Mouse (Mus musculus) MEL (cell line): Measurements from ENCODE around the gene Gm10722.
"Not testable (repeated sequence)": the region's sequence is repeated elsewhere in the genome, so short reads cannot be mapped to it uniquely, and the experiment has no call there.

ENCODE experiments used
- CHD2 ChIP-seq: IDR thresholded peaks from 2 replicates; pipeline ENCODE4 v1.6.1; 2011; ENCODE audit warnings: low read length, improper control_type of control experiment
- CTCF ChIP-seq, 3 experiments: IDR thresholded peaks in 2 of 3; conservative IDR thresholded peaks in 1 of 3; 2 replicates each; pipeline ENCODE4 v1.5.1; 2011 to 2012; ENCODE audit warnings: low read length in 3 of 3, low read depth in 2 of 3, mild to moderate bottlenecking in 2 of 3, improper control_type of control experiment in 1 of 3, inconsistent platforms in 1 of 3, mixed read lengths in 1 of 3, moderate library complexity in 1 of 3; ENCODE audit not compliant: control insufficient read depth in 1 of 3, insufficient read depth in 1 of 3, poor library complexity in 1 of 3, severe bottlenecking in 1 of 3
- E2F4 ChIP-seq: IDR thresholded peaks from 2 replicates; pipeline ENCODE4 v1.6.1; 2011; ENCODE audit warnings: low read depth, low read length, improper control_type of control experiment, borderline replicate concordance
- ETS1 ChIP-seq: IDR thresholded peaks from 2 replicates; pipeline ENCODE4 v1.6.1; 2012; ENCODE audit warnings: low read depth, mild to moderate bottlenecking, inconsistent platforms, low read length, improper control_type of control experiment, moderate library complexity
- MAFK ChIP-seq: IDR thresholded peaks from 2 replicates; pipeline ENCODE4 v1.6.1; 2011; ENCODE audit warnings: low read depth, mild to moderate bottlenecking, low read length, improper control_type of control experiment, borderline replicate concordance
- MAX ChIP-seq: IDR thresholded peaks from 2 replicates; pipeline ENCODE4 v1.6.1; 2011; ENCODE audit warnings: low read length, improper control_type of control experiment
- MYB ChIP-seq: IDR thresholded peaks from 2 replicates; pipeline ENCODE4 v1.6.1; 2011; ENCODE audit warnings: mild to moderate bottlenecking, low read depth, low read length, improper control_type of control experiment
- MYC ChIP-seq: IDR thresholded peaks from 2 replicates; pipeline ENCODE4 v1.6.1; 2011; ENCODE audit warnings: low read depth, mild to moderate bottlenecking, low read length, improper control_type of control experiment, moderate library complexity
- NELFE ChIP-seq: IDR thresholded peaks from 2 replicates; pipeline ENCODE4 v1.6.1; 2011; ENCODE audit warnings: low read depth, low read length, improper control_type of control experiment
- NRF1 ChIP-seq: IDR thresholded peaks from 2 replicates; pipeline ENCODE4 v1.6.1; 2014; ENCODE audit warnings: low read depth, mild to moderate bottlenecking, inconsistent platforms, low read length, improper control_type of control experiment, moderate library complexity; ENCODE audit not compliant: poor library complexity, insufficient read depth, severe bottlenecking
- POLR2A ChIP-seq, 2 experiments: IDR thresholded peaks; 2 replicates each; pipeline ENCODE4 v1.6.1; 2011 to 2012; ENCODE audit warnings: low read length in 2 of 2, mild to moderate bottlenecking in 2 of 2, control low read depth in 1 of 2, improper control_type of control experiment in 1 of 2, low read depth in 1 of 2, moderate library complexity in 1 of 2; ENCODE audit not compliant: control insufficient read depth in 1 of 2, insufficient read depth in 1 of 2, poor library complexity in 1 of 2
- POLR2AphosphoS5 ChIP-seq: IDR thresholded peaks from 2 replicates; pipeline ENCODE4 v1.6.1; 2012; ENCODE audit warnings: low read depth, borderline replicate concordance, mild to moderate bottlenecking, inconsistent platforms, low read length, moderate library complexity, mixed read lengths
- RCOR1 ChIP-seq: IDR thresholded peaks from 2 replicates; pipeline ENCODE4 v1.6.1; 2012; ENCODE audit warnings: low read depth, mild to moderate bottlenecking, inconsistent platforms, low read length, improper control_type of control experiment
- TBP ChIP-seq: IDR thresholded peaks from 2 replicates; pipeline ENCODE4 v1.8.0; 2011; ENCODE audit warnings: low read depth, low read length, improper control_type of control experiment

GRCm38 (mm10) chr9:3023312-3023984 lies 22.7 kb downstream of the Gm10722 start, which contains the start of gene Gm10718:
- not testable (repeated sequence) for TF ChIP-seq RCOR1; POLR2A (IDR thresholded peaks at IDR 0.05; ENCODE audit: control insufficient read depth in 1 of 2, insufficient read depth in 1 of 2, low read depth in 1 of 2, low read length in 2 of 2, poor library complexity in 1 of 2); CTCF (IDR thresholded peaks at IDR 0.05 in 2 of 3, conservative IDR thresholded peaks at IDR 0.05 in 1 of 3; ENCODE audit: control insufficient read depth in 1 of 3, insufficient read depth in 1 of 3, low read depth in 2 of 3, low read length in 3 of 3, poor library complexity in 1 of 3, severe bottlenecking in 1 of 3); NELFE; ETS1; E2F4; TBP; MYC; MAFK; POLR2AphosphoS5; MYB; MAX; CHD2; NRF1
